Mouse (Mus musculus) kidney, adult 2 months (tissue): Measurements from ENCODE around the gene Tssc4.

ENCODE experiments used
- CTCF ChIP-seq: fragments of 200-500 bp; conservative IDR thresholded peaks from 2 replicates; pipeline ENCODE4 v1.5.1; 2011; ENCODE audit warnings: low read depth, mild to moderate bottlenecking, control low read depth, low read length, moderate library complexity, mixed read lengths; ENCODE audit not compliant: insufficient read depth, insufficient read length
- POLR2A ChIP-seq: fragments of 200-500 bp; IDR thresholded peaks from one replicate; pipeline ENCODE4 v1.6.1; 2011; ENCODE audit warnings: low read depth, low read length, control low read depth

DNA sequence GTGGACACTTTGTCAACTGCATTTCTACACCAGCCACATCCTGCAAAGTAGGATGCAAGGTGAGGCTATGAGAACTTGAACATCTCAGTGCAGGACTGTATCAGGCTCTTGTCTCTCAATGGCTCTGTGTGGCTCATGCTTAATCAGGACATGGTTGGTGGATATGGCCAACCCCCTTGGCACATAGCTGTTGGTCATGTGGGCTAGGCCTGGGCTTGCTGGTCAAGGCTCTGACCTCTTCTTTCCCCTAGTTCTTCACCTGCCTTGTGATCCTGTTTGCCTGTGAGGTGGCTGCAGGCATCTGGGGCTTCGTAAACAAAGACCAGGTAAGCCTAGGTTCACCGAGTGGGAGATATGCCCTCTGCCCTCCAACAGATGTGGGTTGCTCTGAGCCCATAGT lies 3.4 kb upstream of the Tssc4 start:
- TF ChIP-seq CTCF = no peak
- TF ChIP-seq POLR2A = no peak
